Mouse (Mus musculus): ENCODE results near the gene Cyp2d40. TPM values are rescaled to one million over a fixed set of nuclear protein-coding genes. Genes with fewer than 3 reads are reported as not detected.
"Not testable (repeated sequence)": the region's sequence is repeated elsewhere in the genome, so short reads cannot be mapped to it uniquely, and the experiment has no call there.

The Cyp2d40 gene
- not detected in 2 replicates for total RNA-seq (2014; fragmentation: Nextera tagmentation)
- total RNA-seq (2017) = not detected in 2 replicates

DNA sequence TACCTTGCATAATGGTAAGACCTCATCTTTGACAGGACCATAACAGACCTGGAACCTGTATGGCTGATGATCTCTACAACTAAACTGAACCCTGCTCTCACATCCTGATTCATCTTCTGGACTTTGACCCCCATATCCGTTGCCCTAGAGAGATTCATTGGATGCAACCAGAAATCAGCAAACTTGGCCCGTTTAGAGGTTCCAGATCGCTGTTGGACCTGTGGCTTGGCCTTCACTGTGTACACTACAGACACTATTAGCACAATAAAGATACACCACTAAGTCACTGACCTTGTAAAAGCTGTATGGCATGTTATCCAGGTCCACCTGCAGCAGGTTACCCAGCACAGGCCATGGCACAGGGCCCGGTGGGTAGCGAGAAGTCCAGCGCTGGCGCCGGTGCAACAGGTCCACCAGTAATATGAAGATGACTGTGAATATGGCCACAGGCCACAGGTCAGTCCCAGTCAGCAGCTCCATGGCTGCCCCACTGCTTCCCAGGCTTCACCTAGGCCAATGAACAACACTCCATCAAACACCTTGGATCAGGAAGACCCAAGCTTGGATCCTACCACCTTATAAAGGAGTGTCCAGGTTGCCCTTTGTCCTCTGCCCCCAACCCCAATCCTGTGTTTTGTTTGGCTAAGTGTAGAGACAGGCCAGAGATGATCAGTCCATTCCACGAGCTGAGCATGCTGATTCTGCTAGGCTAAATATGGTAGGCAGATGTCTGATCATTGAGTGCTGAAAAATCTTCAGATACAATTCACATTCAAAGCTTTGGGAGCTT, at the start of gene Cyp2d40:
Cyp2d40 (minus strand) TSS at position 553 of the 790 bp plus-strand sequence.
- no peak for ATAC-seq (replicated peaks; ENCODE audit: poor library complexity, severe bottlenecking)

GRCm38 (mm10) chr15:82810556-82810955, 46.6 kb upstream of the Cyp2d40 start:
- ATAC-seq (replicated peaks; ENCODE audit: poor library complexity, severe bottlenecking) = no peak

- no peak for ATAC-seq (replicated peaks; ENCODE audit: poor library complexity, severe bottlenecking)
Observed at GRCm38 (mm10) chr15:82809511-82809910, 45.5 kb upstream of the Cyp2d40 start.

- ATAC-seq (replicated peaks; ENCODE audit: poor library complexity, severe bottlenecking) = peak; percentile 34; the same call in 1 of the 2 replicates
Observed at GRCm38 (mm10) chr15:82806969-82807763, 43.2 kb upstream of the Cyp2d40 start.

DNA sequence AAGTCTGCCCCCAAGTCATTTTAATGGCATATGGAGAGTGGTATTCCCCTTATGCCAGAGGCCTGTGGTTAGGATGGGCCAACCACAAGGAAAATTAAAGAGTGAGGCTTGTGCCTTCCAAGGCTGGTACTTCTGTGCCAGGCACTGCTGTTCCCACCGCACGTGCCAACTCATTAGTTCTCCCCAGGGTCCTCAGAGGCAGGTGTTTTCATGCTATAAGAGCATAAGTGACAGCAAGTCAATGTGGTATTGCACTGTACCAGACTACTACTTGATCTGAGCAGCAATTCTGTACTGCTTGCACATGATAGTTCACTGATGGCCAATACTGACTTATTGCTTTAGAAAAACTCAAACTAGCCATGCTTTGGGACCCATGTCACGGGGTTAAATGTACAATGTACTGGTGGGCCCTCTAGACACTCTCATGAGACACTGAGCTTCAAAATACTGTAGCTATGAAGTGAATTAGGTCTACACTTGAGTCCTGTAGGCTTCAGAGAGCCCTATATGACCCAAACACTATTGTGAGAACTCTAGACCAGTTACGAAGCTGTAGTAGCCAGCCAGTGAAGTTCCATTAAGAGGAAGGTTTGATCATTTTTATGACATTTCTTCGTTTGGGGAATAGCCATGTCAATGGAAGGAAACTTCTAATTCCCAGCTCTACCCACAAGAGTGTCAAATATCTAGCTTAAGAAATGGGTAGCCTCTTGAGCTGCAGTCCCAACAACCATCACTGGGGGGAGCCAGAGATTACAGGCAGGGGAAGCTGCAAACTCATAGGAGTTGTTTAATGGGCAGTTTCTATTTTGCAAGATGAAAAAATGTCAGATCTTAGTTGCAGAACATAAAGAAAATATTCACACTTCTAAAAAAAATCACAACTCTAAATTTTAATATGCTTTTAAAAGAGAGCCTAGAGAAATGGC, 41.0 kb upstream of the Cyp2d40 start:
- peak; percentile 72 for ATAC-seq (replicated peaks; ENCODE audit: poor library complexity, severe bottlenecking)

- ATAC-seq (replicated peaks; ENCODE audit: poor library complexity, severe bottlenecking) = no peak
Observed at GRCm38 (mm10) chr15:82795936-82796440, 32.0 kb upstream of the Cyp2d40 start.

GRCm38 (mm10) chr15:82794277-82794676, 30.3 kb upstream of the Cyp2d40 start, which contains the start of gene Cyp2d26:
Cyp2d26 (minus strand) TSS chr15:82794294.
- ATAC-seq (replicated peaks; ENCODE audit: poor library complexity, severe bottlenecking) = no peak

DNA sequence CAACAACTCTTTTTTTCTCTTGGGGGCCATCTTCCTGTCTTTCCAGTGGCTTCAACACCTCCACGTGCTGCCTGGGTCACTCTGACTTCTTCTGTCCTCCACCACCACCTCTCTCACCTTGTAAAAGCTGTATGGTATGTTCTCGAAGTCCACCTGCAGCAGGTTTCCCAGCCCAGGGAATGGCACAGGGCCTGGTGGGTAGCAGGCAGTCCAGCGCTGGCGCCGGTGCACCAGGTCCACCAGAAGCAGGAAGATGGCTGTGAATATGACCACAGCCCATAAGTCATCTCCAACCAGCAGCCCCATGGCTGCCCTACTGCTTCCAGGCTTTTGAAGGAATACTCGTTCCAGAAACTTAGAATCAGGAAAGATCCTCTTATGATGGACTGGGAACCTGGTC, 29.9 kb upstream of the Cyp2d40 start:
- no peak for ATAC-seq (replicated peaks; ENCODE audit: poor library complexity, severe bottlenecking)

DNA sequence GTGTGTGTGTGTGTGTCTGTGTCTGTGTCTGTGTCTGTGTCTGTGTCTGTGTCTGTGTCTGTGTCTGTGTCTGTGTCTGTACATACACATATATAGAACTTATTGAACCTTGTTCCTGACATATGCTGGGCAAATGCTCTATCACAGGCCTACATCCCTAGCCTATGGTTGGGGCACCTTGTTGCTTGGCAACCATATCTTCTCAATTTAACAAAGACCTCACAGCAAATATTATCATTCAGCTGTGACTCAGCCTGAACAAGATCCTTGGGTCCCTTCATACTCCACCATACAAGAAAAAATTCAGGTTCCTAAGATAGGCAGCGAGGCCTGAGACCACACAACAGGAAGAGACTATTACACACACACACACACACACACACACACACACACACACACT, 29.5 kb upstream of the Cyp2d40 start:
- no peak for ATAC-seq (replicated peaks; ENCODE audit: poor library complexity, severe bottlenecking)

- ATAC-seq (replicated peaks; ENCODE audit: poor library complexity, severe bottlenecking) = no peak
Observed at GRCm38 (mm10) chr15:82792566-82792965, 28.6 kb upstream of the Cyp2d40 start.

DNA sequence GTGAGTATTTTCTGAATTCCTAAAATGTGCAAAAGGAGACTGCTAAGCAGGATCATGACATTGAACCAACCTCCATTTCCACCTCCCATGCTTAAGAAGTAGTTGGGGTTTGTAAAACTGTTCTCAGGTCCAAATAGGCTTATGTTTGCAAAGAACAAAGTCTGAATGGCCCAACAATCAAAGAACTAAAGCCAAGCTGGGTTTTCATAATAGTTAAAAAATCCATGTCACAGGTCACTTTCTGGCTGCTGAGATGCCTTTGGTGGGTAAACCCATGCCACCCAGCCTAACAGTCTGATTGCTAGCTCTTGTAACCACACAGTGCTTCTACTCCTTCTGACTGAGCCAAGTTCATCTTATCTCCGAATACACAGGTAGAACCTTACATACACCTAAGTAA, 20.6 kb upstream of the Cyp2d40 start:
- ATAC-seq (replicated peaks; ENCODE audit: poor library complexity, severe bottlenecking) = no peak

- ATAC-seq (replicated peaks; ENCODE audit: poor library complexity, severe bottlenecking) = no peak
Observed at GRCm38 (mm10) chr15:82783800-82784199, 19.8 kb upstream of the Cyp2d40 start.

- ATAC-seq (replicated peaks; ENCODE audit: poor library complexity, severe bottlenecking) = not testable (repeated sequence)
Observed at GRCm38 (mm10) chr15:82777856-82778255, 13.9 kb upstream of the Cyp2d40 start.

- ATAC-seq (replicated peaks; ENCODE audit: poor library complexity, severe bottlenecking) = no peak
Observed at GRCm38 (mm10) chr15:82765943-82766342, 2.0 kb upstream of the Cyp2d40 start.

DNA sequence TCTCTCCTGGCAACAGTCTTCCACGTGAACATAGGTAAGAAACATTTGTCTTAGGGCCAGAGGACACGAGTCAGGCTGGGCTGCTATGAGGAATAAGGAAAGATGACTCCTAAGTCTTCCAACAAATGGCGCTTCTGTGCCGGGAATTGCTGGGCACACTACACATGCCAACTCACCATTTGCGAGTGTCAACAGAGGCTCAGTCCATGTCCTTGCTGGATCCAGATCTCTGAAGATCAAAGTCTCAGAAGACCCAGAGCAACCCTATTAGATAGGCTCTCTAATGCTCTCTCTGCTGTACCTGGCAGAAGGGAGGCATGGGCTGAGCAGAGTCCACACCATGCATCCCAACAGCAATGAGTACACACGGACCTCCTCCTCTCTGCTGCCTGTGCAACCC, 898 bp upstream of the Cyp2d40 start:
- ATAC-seq (replicated peaks; ENCODE audit: poor library complexity, severe bottlenecking) = no peak

- no peak for ATAC-seq (replicated peaks; ENCODE audit: poor library complexity, severe bottlenecking)
Observed at GRCm38 (mm10) chr15:82748141-82748540, 15.8 kb downstream of the Cyp2d40 start.

DNA sequence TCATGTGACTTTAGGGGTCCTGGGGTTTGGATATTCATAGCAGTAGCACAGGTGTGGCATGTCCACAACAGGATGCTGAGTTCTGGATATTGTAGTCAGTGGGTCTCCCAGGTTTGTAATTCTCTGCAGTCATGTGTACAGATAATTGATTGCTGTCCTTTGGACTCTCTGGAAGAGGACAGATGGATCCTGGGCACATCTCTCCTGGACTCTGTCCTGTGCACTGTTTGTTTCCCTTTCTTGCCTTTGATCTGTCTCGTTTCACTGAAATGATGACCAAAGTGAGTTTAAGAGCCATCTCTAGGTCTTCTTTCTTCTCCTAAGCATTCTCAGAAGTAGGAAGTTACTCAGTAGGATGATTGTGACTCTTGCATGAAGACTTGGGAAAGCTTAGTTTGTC, 16.5 kb downstream of the Cyp2d40 start:
- no peak for ATAC-seq (replicated peaks; ENCODE audit: poor library complexity, severe bottlenecking)

GRCm38 (mm10) chr15:82733331-82733925, 30.6 kb downstream of the Cyp2d40 start:
- not testable (repeated sequence) for ATAC-seq (replicated peaks; ENCODE audit: poor library complexity, severe bottlenecking)

All from granulocyte monocyte progenitor cell, adult 5-6 weeks (primary cell).